11 mouse cellular contexts compared by ENCODE assay signal in genomic region chr19:32380748-32381147, GRCm38 (mm10).
"Had no signal": no experiment of that assay in that cellular context is flagged by ENCODE, and none has a peak within 500 bp of the region (broad histone marks: within the 10 kb centered on the region; RNA-seq: fewer than 3 reads in every experiment).

No protein-coding gene starts in this region.

- H3K27ac ChIP-seq: limb, embryonic 13.5 days; neural tube, embryonic 15.5 days had no signal

- H3K9me3 ChIP-seq: limb, embryonic 13.5 days; neural tube, embryonic 15.5 days had no signal

- DNase-seq: kidney, adult 9 months; layer of hippocampus, adult 9-11 months; lung, adult 18-20 months; midbrain, embryonic 14.5 days; right cerebral cortex, adult 18-20 months; right cerebral cortex, postnatal 25 days; thymus, postnatal 36 days had no signal

- H3K4me3 ChIP-seq: limb, embryonic 13.5 days; myocyte; neural tube, embryonic 15.5 days had no signal

- ATAC-seq: intestine, postnatal 0 days had no signal

- H3K4me2 ChIP-seq: limb, embryonic 13.5 days; neural tube, embryonic 15.5 days had no signal

- H3K36me3 ChIP-seq: limb, embryonic 13.5 days; neural tube, embryonic 15.5 days had no signal

- H3K27me3 ChIP-seq: limb, embryonic 13.5 days; neural tube, embryonic 15.5 days had no signal

- H3K9ac ChIP-seq: limb, embryonic 13.5 days; neural tube, embryonic 15.5 days had no signal
